Mouse (Mus musculus) heart, embryonic 15.5 days (tissue): Measurements from ENCODE around the gene Jsrp1. TPM values are rescaled to one million over a fixed set of nuclear protein-coding genes. Genes with fewer than 3 reads are reported as not detected.
A peak's percentile ranks its signal among the peaks of the same experiment; 100 is the strongest.
"Not testable (repeated sequence)": the region's sequence is repeated elsewhere in the genome, so short reads cannot be mapped to it uniquely, and the experiment has no call there.

Experiments used
- ATAC-seq: fragments of 200-750 bp; cut with Nextera tagmentation; replicated peaks from 2 replicates; pipeline ENCODE4 v1.8.0; 2017; ENCODE audit warnings: low read depth, moderate TSS enrichment; ENCODE audit not compliant: insufficient number of reproducible peaks, insufficient read depth, low FRiP score
- H3K27ac ChIP-seq: fragments of 300-500 bp; sonication (generic); 2 replicates; pipeline ENCODE4 v1.5.1; 2015; ENCODE audit warnings: mild to moderate bottlenecking, inconsistent platforms
- H3K27me3 ChIP-seq: fragments of 300-500 bp; sonication (generic); 2 replicates; pipeline ENCODE4 v1.6.1; 2015; ENCODE audit warnings: inconsistent platforms
- H3K36me3 ChIP-seq: fragments of 300-500 bp; sonication (generic); 2 replicates; pipeline ENCODE4 v1.6.1; 2015; ENCODE audit warnings: mild to moderate bottlenecking, inconsistent platforms
- H3K4me1 ChIP-seq: fragments of 300-500 bp; sonication (generic); replicated peaks from 2 replicates; pipeline ENCODE4 v1.6.1; 2015; ENCODE audit warnings: inconsistent platforms
- H3K4me2 ChIP-seq: fragments of 300-500 bp; sonication (generic); 2 replicates; pipeline ENCODE4 v1.6.1; 2015; ENCODE audit warnings: inconsistent platforms, mild to moderate bottlenecking, moderate library complexity
- H3K4me3 ChIP-seq: fragments of 300-500 bp; sonication (generic); 2 replicates; pipeline ENCODE4 v1.5.1; 2015; ENCODE audit warnings: mild to moderate bottlenecking, inconsistent platforms
- H3K9ac ChIP-seq: fragments of 300-500 bp; sonication (generic); 2 replicates; pipeline ENCODE4 v1.6.1; 2015; ENCODE audit warnings: mild to moderate bottlenecking, inconsistent platforms
- H3K9me3 ChIP-seq: fragments of 300-500 bp; sonication (generic); replicated peaks from 2 replicates; pipeline ENCODE4 v1.6.1; 2016; ENCODE audit warnings: inconsistent platforms
- WGBS: fragments of 180-500 bp; shearing (Covaris S2); methylation state at CpG from one replicate; pipeline ENCODE4 v1.1.7; 2015; ENCODE audit warnings: mixed read lengths; 5-methylcytosine and 5-hydroxymethylcytosine counted together
- polyA plus RNA-seq: library from polyadenylated mRNA; unstranded; fragments of >200 nt; fragmentation: Nextera tagmentation; extraction: Ambion mirVana; gene quantifications from 2 replicates; pipeline ENCODE4 v1.2.1, GENCODE M21; 2015

The Jsrp1 gene
- polyA plus RNA-seq, 1 experiment from 2014 or later: 5.1 TPM

DNA sequence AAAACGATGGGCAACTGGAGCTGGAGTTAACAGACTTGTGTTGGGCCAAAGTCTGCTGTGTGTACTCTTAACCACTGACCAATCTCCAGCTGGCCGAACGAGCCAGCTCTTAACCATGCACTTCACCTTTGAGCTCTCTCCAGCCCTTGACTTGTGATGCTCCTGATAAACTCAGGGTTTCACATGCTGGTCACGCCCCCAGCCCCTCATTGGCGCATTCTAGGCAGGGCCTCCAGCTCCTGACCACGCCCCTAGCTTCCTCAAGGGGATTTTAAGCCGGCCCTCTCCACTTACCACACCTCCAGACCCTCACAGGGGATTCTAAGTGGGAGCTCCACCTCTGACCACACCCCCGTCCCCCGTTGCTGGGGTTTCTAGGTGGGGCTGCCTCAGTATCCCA, 17.8 kb upstream of the Jsrp1 start:
- Histone ChIP-seq H3K4me3 (no peak overlapping the region), H3K27me3 (peaks cover 30% of the 10 kb centered on the region), H3K9me3 (no peaks in the 10 kb centered on the region), H3K4me2 (no peak overlapping the region), H3K9ac (no peak overlapping the region), H3K36me3 (peaks cover 19% of the 10 kb centered on the region), H3K27ac (no peak overlapping the region), H3K4me1 (peaks cover 47% of the 10 kb centered on the region)
- ATAC-seq: no peak
- 9% methylated on average over 9 of the region's 9 CpGs for WGBS

- Histone ChIP-seq H3K27me3 (peaks cover 15% of the 10 kb centered on the region), H3K4me1 (peaks cover 42% of the 10 kb centered on the region), H3K27ac (no peak overlapping the region), H3K4me3 (no peak overlapping the region), H3K9me3 (no peaks in the 10 kb centered on the region), H3K9ac (no peak overlapping the region), H3K36me3 (peaks cover 19% of the 10 kb centered on the region), H3K4me2 (no peak overlapping the region)
- 30% methylated on average over 1 of the region's 1 CpGs for WGBS
- ATAC-seq: no peak
Observed at GRCm38 (mm10) chr10:80829359-80830278, 16.3 kb upstream of the Jsrp1 start.

GRCm38 (mm10) chr10:80828587-80828986, 15.3 kb upstream of the Jsrp1 start:
- Histone ChIP-seq H3K4me3 (peak overlapping the region; percentile 82), H3K4me1 (peaks cover 40% of the 10 kb centered on the region), H3K36me3 (peaks cover 19% of the 10 kb centered on the region), H3K4me2 (peak overlapping the region; percentile 93)
- ATAC-seq, H3K27ac ChIP-seq, H3K27me3 ChIP-seq, H3K9me3 ChIP-seq, H3K9ac ChIP-seq: not testable (repeated sequence)
- 78% methylated on average over 9 of the region's 9 CpGs for WGBS

GRCm38 (mm10) chr10:80827870-80828420, 14.6 kb upstream of the Jsrp1 start:
- no peak for ATAC-seq
- Histone ChIP-seq H3K4me1 (peaks cover 40% of the 10 kb centered on the region), H3K9ac (peak overlapping the region; percentile 90), H3K4me2 (peak overlapping the region; percentile 93), H3K9me3 (no peaks in the 10 kb centered on the region), H3K4me3 (peak overlapping the region; percentile 82), H3K36me3 (peaks cover 19% of the 10 kb centered on the region), H3K27ac (no peak overlapping the region), H3K27me3 (no peaks in the 10 kb centered on the region)
- WGBS: 62% methylated on average over 10 of the region's 10 CpGs

DNA sequence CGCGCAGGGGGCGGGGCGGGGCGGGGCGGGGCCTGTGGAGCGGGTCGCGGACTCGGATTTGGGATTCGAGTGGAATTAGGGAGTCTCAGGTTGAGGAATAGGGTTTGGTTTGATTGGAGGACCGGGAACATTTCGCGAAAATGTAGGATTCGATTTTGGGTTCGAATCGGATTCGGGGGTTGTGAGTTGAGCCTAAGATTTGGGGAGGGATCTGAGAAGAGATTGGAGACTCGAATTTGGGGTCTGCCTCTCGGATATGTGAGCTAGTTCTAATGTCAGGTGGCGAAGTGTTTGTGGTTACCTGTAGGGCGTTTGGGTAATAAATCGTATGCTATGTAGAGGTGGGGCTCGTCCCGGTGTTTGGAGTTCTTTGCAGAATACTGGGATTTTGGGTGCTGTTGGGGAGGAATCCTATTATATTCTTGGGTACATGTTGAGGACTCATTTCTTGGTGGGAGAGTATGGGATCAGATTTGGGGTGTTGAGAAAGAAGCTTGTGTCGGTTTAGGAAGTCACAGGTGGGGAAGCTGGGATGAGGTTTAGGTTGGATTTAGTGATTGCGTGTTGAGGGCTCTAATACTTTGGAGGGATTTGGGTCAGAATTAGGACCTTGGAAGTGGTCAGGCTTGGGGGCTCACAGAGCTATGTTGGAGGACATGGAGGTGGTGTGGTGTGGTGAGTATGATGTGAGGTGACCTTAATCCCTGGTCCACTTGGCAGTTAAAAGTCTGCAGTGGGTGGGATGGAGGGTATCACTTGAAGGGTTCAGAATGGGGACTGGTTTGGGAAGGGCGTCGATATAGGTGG, 14.0 kb upstream of the Jsrp1 start:
- peaks cover 40% of the 10 kb centered on the region for H3K4me1 ChIP-seq
- peak overlapping the region; percentile 90 for H3K9ac ChIP-seq
- peak overlapping the region; percentile 94 for H3K27ac ChIP-seq
- WGBS: 4% methylated on average over 29 of the region's 29 CpGs
- H3K4me2 ChIP-seq: peak overlapping the region; percentile 93
- peak overlapping the region; percentile 82 for H3K4me3 ChIP-seq
- H3K9me3 ChIP-seq: no peaks in the 10 kb centered on the region
- H3K27me3 ChIP-seq: no peaks in the 10 kb centered on the region
- H3K36me3 ChIP-seq: peaks cover 19% of the 10 kb centered on the region
- no peak for ATAC-seq

DNA sequence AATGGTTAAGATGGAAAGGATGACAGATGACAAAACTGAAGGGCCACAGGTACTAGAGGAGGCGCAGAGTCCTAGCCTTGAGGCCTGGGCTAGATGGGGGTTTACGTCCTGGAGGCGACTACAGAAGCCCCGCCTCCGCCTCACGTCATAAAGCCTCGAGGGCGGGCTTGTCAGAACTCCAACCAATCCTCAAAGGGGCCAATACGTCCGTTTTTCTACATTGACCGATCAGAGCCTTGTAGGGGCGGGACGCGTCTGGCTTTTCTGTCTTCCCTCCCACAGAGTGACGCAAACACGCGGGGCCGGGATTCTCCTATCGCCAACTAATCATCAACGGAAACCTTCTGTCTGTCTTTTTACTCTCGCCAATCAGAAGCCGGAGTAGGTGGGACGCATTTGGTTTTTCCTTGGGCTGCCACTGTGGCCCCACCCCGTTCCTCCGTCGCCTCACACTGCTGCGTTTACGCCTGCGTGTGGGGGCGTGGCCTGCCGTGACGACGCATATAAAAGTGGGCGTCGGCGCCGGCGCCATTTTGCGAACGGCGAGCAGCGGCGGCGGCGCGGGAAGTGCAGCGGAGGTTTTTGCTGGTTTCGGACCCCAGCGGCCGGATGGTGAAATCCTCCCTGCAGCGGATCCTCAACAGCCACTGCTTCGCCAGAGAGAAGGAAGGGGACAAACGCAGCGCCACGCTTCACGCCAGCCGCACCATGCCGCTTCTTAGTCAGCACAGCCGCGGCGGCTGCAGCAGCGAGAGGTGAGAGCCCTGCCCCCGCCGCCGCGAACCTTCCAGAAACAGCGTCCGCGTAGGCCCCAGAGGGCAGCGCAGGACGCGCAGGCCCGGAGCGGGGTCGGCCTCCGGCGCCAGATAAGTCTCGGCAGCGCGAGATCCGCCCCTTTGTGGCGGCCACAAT, 13.1 kb upstream of the Jsrp1 start, which contains the start of gene Oaz1:
TSS of gene Oaz1 (plus strand) at position 506 of the 912 bp plus-strand sequence.
- peaks cover 19% of the 10 kb centered on the region for H3K36me3 ChIP-seq
- peak; percentile 98 for ATAC-seq
- peak within 1 kb of the TSS; percentile 94 for H3K27ac ChIP-seq
- WGBS: under 1% methylated on average over 78 of the region's 82 CpGs
- H3K9me3 ChIP-seq: no peaks in the 10 kb centered on the region
- H3K4me1 ChIP-seq: peaks cover 39% of the 10 kb centered on the region
- peak within 1 kb of the TSS; percentile 90 for H3K9ac ChIP-seq
- peak within 1 kb of the TSS; percentile 93 for H3K4me2 ChIP-seq
- no peaks in the 10 kb centered on the region for H3K27me3 ChIP-seq
- peak within 1 kb of the TSS; percentile 82 for H3K4me3 ChIP-seq

- H3K27ac ChIP-seq: no peak overlapping the region
- H3K27me3 ChIP-seq: no peaks in the 10 kb centered on the region
- no peak overlapping the region for H3K9ac ChIP-seq
- H3K36me3 ChIP-seq: peaks cover 8% of the 10 kb centered on the region
- no peaks in the 10 kb centered on the region for H3K9me3 ChIP-seq
- peaks cover 24% of the 10 kb centered on the region for H3K4me1 ChIP-seq
- H3K4me2 ChIP-seq: no peak overlapping the region
- 66% methylated on average over 2 of the region's 2 CpGs for WGBS
- no peak for ATAC-seq
- no peak overlapping the region for H3K4me3 ChIP-seq
Observed at GRCm38 (mm10) chr10:80824827-80825226, 11.5 kb upstream of the Jsrp1 start.

DNA sequence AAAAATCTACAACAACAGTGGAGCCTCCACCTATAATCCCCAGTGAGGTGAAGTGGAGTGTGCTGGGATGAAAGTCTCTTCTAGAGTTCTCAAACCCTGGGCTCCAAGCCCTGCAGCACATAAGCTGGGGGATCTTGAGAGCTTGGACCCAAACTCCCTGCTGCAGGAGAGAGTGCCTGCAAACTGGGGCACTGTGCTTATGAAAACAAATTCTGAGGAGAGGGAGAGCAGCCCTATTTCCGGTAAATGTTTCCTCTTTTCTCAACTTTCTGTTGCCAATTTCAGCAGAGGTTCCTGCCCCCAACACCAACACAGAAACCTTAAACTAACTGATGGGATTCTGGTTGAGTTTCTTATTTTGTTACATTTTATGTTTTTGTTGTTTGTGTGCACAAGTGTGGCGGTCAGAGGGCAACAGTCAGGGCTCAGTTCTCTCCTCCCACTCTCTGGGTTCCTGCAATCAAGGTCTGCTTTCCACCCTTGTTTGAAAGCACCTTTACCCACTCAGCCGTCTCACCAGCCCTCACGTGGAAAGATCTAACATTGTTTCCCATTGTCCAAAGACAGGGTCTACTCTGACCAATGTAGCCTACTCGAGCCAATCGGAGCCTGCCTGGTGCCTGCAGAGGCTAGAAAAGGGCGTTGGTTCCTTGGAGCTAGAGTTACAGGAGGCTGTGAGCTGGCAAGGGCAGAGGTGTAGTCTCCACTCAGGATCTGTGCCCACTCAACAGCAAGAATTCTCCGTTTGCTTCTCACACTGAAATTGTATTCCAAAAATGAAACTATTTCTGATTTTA, 10.7 kb upstream of the Jsrp1 start:
- no peak overlapping the region for H3K4me2 ChIP-seq
- H3K9me3 ChIP-seq: no peaks in the 10 kb centered on the region
- ATAC-seq: no peak
- 55% methylated on average over 8 of the region's 8 CpGs for WGBS
- H3K9ac ChIP-seq: no peak overlapping the region
- H3K27ac ChIP-seq: 0 out of 2 replicates have a peak overlapping the region, but pooled peaks have one; percentile 18
- H3K4me1 ChIP-seq: peaks cover 16% of the 10 kb centered on the region
- no peaks in the 10 kb centered on the region for H3K27me3 ChIP-seq
- H3K36me3 ChIP-seq: peaks cover under 1% of the 10 kb centered on the region; the same call in 1 of the 2 replicates
- no peak overlapping the region for H3K4me3 ChIP-seq

GRCm38 (mm10) chr10:80823316-80823715, 10.0 kb upstream of the Jsrp1 start:
- ATAC-seq: no peak
- Histone ChIP-seq H3K9ac (no peak overlapping the region), H3K36me3 (no peaks in the 10 kb centered on the region), H3K27ac (0 out of 2 replicates have a peak overlapping the region, but pooled peaks have one; percentile 18), H3K27me3 (no peaks in the 10 kb centered on the region), H3K9me3 (no peaks in the 10 kb centered on the region), H3K4me1 (peaks cover 13% of the 10 kb centered on the region), H3K4me3 (no peak overlapping the region), H3K4me2 (no peak overlapping the region)
- WGBS: 89% methylated on average over 1 of the region's 1 CpGs

- no peaks in the 10 kb centered on the region for H3K9me3 ChIP-seq
- ATAC-seq: no peak
- 80% methylated on average over 5 of the region's 5 CpGs for WGBS
- H3K27ac ChIP-seq: no peak overlapping the region
- H3K9ac ChIP-seq: no peak overlapping the region
- no peaks in the 10 kb centered on the region for H3K27me3 ChIP-seq
- H3K36me3 ChIP-seq: no peaks in the 10 kb centered on the region
- no peak overlapping the region for H3K4me2 ChIP-seq
- peaks cover 5% of the 10 kb centered on the region for H3K4me1 ChIP-seq
- H3K4me3 ChIP-seq: no peak overlapping the region
Observed at GRCm38 (mm10) chr10:80822528-80822927, 9.2 kb upstream of the Jsrp1 start.
